Mouse (Mus musculus) kidney, postnatal 0 days (tissue): ENCODE measurements at regions not wholly inside any gene's neighbourhood (a gene's known extent, or its start where the extent isn't known, plus 50 kb on each side); places are given as distances from the start of the nearest gene placed in this dataset.
A peak's percentile ranks its signal among the peaks of the same experiment; 100 is the strongest.

Source experiments
- ATAC-seq: fragments of 200-750 bp; cut with Nextera tagmentation; replicated peaks from 2 replicates; pipeline ENCODE4 v1.8.0; 2017; ENCODE audit warnings: low read depth, moderate number of reproducible peaks, moderate TSS enrichment, moderate library complexity; ENCODE audit not compliant: low FRiP score
- DNase-seq: peaks from one replicate; pipeline ENCODE4 v3.0.0-alpha.2; 2016; ENCODE audit warnings: low spot score
- H3K27ac ChIP-seq: fragments of 300-500 bp; sonication (generic); 2 replicates; pipeline ENCODE4 v1.5.1; 2014; ENCODE audit warnings: mild to moderate bottlenecking
- H3K27me3 ChIP-seq: fragments of 300-500 bp; sonication (generic); 2 replicates; pipeline ENCODE4 v1.6.1; 2014; ENCODE audit warnings: low read length, mixed read lengths; ENCODE audit not compliant: insufficient read depth
- H3K36me3 ChIP-seq: fragments of 300-500 bp; sonication (generic); 2 replicates; pipeline ENCODE4 v1.6.1; 2014; ENCODE audit warnings: low read length, mixed read lengths; ENCODE audit not compliant: insufficient read depth
- H3K4me1 ChIP-seq: fragments of 300-500 bp; sonication (generic); replicated peaks from 2 replicates; pipeline ENCODE4 v1.6.1; 2014; ENCODE audit warnings: antibody characterized with exemption, low read length, mixed read lengths; ENCODE audit not compliant: insufficient read depth
- H3K4me2 ChIP-seq: fragments of 300-500 bp; sonication (generic); 2 replicates; pipeline ENCODE4 v1.6.1; 2014; ENCODE audit warnings: mild to moderate bottlenecking, low read length, moderate library complexity, mixed read lengths
- H3K4me3 ChIP-seq: fragments of 300-500 bp; sonication (generic); replicated peaks from 2 replicates; pipeline ENCODE4 v1.5.1; 2014; ENCODE audit warnings: low read depth, low read length
- H3K9ac ChIP-seq: fragments of 300-500 bp; sonication (generic); 2 replicates; pipeline ENCODE4 v1.6.1; 2014; ENCODE audit warnings: low read depth, low read length
- H3K9me3 ChIP-seq: fragments of 300-500 bp; sonication (generic); replicated peaks from 2 replicates; pipeline ENCODE4 v1.6.1; 2016; ENCODE audit warnings: low read length, inconsistent platforms, mixed read lengths
- CTCF ChIP-seq: IDR thresholded peaks from 2 replicates; pipeline ENCODE4 v1.5.1; 2016; ENCODE audit warnings: antibody characterized with exemption, low read depth, mild to moderate bottlenecking, moderate library complexity
- WGBS: fragments of 180-500 bp; shearing (Covaris S2); extraction: QIAGEN DNeasy Blood & Tissue Kit; methylation state at CpG from one replicate; pipeline ENCODE4 v1.1.7; 2014; 5-methylcytosine and 5-hydroxymethylcytosine counted together

DNA sequence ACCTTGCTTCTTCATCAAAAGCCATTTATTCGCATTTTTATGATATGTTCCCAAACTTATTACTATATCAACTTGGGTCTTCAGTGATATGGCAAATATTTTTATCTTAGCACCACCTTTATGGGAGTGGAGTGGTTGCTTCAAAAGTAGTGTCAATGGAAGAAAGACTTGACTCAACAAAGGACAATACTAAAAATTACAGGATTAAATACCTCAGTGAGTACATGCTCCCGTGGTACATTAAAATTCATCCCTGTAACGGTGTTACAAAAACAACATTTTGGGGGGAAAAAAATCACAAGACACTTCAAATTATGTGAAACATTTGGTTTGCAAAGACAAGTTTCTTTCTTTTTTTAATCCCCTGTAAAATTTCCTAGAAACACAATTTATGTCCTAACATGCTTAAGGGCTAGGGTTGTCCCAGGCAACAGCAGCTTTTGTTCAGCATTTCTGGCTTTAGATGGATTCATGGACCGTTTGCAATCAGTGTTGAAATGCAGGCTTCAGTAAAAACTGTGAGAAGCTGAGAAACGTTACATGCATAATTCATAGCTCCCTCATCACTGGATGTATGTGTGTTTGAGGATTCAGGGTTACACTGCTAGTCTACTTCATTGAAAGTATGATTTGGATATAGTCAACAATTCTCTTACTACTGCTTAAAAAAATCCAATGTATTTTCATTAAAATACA lies 700.8 kb upstream of the Tenm2 start:
- H3K4me1 ChIP-seq: no peaks in the 10 kb centered on the region
- no peaks in the 10 kb centered on the region for H3K9me3 ChIP-seq
- no peaks in the 10 kb centered on the region for H3K36me3 ChIP-seq
- no peak overlapping the region for H3K4me3 ChIP-seq
- 70% methylated on average over 5 of the region's 5 CpGs for WGBS
- no peaks in the 10 kb centered on the region for H3K27me3 ChIP-seq
- H3K4me2 ChIP-seq: no peak overlapping the region
- no peak for ATAC-seq
- TF ChIP-seq CTCF: no peak
- H3K27ac ChIP-seq: no peak overlapping the region
- no peak overlapping the region for H3K9ac ChIP-seq
- DNase-seq: no peak

DNA sequence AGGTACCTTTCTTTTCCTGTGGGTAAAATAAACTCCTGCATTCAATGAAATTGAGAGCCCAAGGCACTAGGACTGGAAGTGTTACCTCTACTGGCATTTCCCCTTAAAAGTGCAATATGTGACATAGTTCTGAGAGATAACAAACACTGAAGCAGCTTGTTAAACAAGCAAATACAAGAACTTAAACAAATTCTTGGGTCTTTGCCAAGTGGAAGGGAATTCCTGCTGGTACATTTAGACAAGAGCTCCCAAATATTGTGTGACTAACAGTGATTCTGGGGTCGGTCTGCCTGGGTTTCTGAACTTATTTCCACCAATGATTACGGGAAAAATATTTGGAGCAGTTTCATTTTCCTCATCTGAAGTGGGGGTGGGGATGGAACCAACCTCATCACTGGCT lies 677.4 kb upstream of the Tenm2 start:
- 77% methylated on average over 2 of the region's 2 CpGs for WGBS
- TF ChIP-seq CTCF: no peak
- DNase-seq: no peak

GRCm38 (mm10) chr11:37904991-37905390 lies 669.2 kb upstream of the Tenm2 start:
- no peak overlapping the region for H3K4me3 ChIP-seq
- TF ChIP-seq CTCF: no peak
- no peak overlapping the region for H3K9ac ChIP-seq
- no peaks in the 10 kb centered on the region for H3K36me3 ChIP-seq
- H3K9me3 ChIP-seq: no peaks in the 10 kb centered on the region
- H3K4me1 ChIP-seq: no peaks in the 10 kb centered on the region
- DNase-seq: no peak
- 91% methylated on average over 2 of the region's 2 CpGs for WGBS
- H3K4me2 ChIP-seq: no peak overlapping the region
- no peak overlapping the region for H3K27ac ChIP-seq
- no peaks in the 10 kb centered on the region for H3K27me3 ChIP-seq
- no peak for ATAC-seq

More for the DNA sequence above, 677.4 kb upstream of the Tenm2 start:
- H3K4me2 ChIP-seq: no peak overlapping the region
- H3K4me1 ChIP-seq: no peaks in the 10 kb centered on the region
- ATAC-seq: no peak
- H3K9me3 ChIP-seq: no peaks in the 10 kb centered on the region
- H3K27me3 ChIP-seq: no peaks in the 10 kb centered on the region
- no peak overlapping the region for H3K9ac ChIP-seq
- H3K36me3 ChIP-seq: no peaks in the 10 kb centered on the region
- H3K4me3 ChIP-seq: no peak overlapping the region
- H3K27ac ChIP-seq: no peak overlapping the region

- no peak overlapping the region for H3K4me3 ChIP-seq
- no peaks in the 10 kb centered on the region for H3K4me1 ChIP-seq
- H3K9me3 ChIP-seq: no peaks in the 10 kb centered on the region
- TF ChIP-seq CTCF: no peak
- no peaks in the 10 kb centered on the region for H3K36me3 ChIP-seq
- H3K27ac ChIP-seq: no peak overlapping the region
- DNase-seq (no peak), ATAC-seq (no peak)
- H3K9ac ChIP-seq: no peak overlapping the region
- no peaks in the 10 kb centered on the region for H3K27me3 ChIP-seq
- no peak overlapping the region for H3K4me2 ChIP-seq
These were observed 661.9 kb upstream of the Tenm2 start for GRCm38 (mm10) chr11:37897713-37898112.

DNA sequence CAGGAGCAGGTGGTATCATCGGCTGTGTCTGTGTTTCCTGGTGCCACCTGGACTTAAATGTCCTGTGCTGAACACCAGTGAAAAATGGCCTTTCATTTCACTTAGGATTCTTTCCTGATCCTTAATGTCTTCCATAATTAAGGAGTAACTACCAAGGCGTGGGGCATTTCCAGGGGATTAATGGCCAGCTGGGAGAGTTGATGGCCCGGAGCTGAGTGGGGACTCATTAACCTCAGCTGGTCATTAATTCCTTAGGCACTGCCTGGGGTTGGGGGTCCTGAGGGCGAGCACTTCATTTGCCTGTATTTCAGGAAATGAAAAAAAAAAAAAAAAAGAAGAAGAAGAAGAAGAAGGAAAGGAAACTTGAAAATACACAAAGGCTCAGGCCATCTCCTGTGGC lies 647.0 kb upstream of the Tenm2 start:
- peak; percentile 12 for DNase-seq
- Histone ChIP-seq H3K9me3 (no peaks in the 10 kb centered on the region), H3K4me2 (no peak overlapping the region), H3K4me3 (no peak overlapping the region), H3K36me3 (no peaks in the 10 kb centered on the region), H3K27me3 (no peaks in the 10 kb centered on the region), H3K27ac (no peak overlapping the region), H3K9ac (no peak overlapping the region), H3K4me1 (no peaks in the 10 kb centered on the region)
- 33% methylated on average over 4 of the region's 4 CpGs for WGBS
- no peak for TF ChIP-seq CTCF
- no peak for ATAC-seq

- no peak for ATAC-seq
- no peak for DNase-seq
- Histone ChIP-seq H3K4me1 (no peaks in the 10 kb centered on the region), H3K9me3 (no peaks in the 10 kb centered on the region), H3K4me2 (no peak overlapping the region), H3K36me3 (no peaks in the 10 kb centered on the region), H3K27me3 (no peaks in the 10 kb centered on the region), H3K4me3 (no peak overlapping the region), H3K9ac (no peak overlapping the region), H3K27ac (no peak overlapping the region)
- no peak for TF ChIP-seq CTCF
- 66% methylated on average over 5 of the region's 5 CpGs for WGBS
These were observed 601.5 kb upstream of the Tenm2 start for GRCm38 (mm10) chr11:37837301-37837700.

DNA sequence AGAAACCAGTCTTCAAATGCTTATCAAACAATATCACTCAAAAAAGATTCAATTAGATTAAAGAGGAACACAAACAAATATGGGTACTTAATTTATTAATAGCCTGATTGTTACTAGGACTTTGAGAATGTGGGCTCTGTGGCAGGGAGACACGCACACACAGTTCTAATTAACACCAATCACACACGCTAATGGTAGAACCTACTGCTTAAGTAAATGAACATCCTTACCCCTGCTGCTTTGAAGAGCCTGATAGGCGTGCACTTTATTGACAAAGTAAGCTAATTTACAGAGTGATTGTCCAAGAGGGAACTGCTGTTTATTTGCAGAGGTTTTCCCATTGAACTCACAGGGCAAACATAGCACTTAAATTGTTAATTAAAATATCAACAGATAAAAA lies 595.2 kb upstream of the Tenm2 start:
- no peak for TF ChIP-seq CTCF
- WGBS: 66% methylated on average over 3 of the region's 3 CpGs
- ATAC-seq (no peak), DNase-seq (no peak)
- Histone ChIP-seq H3K4me2 (no peak overlapping the region), H3K4me1 (no peaks in the 10 kb centered on the region), H3K27me3 (no peaks in the 10 kb centered on the region), H3K36me3 (no peaks in the 10 kb centered on the region), H3K27ac (no peak overlapping the region), H3K9ac (no peak overlapping the region), H3K4me3 (no peak overlapping the region), H3K9me3 (no peaks in the 10 kb centered on the region)
